Mouse (Mus musculus) layer of hippocampus, adult 9-11 months (tissue): ENCODE results near the gene Ttf1.
A peak's percentile ranks its signal among the peaks of the same experiment; 100 is the strongest.
"Not testable (repeated sequence)": the region's sequence is repeated elsewhere in the genome, so short reads cannot be mapped to it uniquely, and the experiment has no call there.

ENCODE experiments used
- DNase-seq: peaks from one replicate; pipeline ENCODE4 v3.0.0; 2022

The Ttf1 gene

DNA sequence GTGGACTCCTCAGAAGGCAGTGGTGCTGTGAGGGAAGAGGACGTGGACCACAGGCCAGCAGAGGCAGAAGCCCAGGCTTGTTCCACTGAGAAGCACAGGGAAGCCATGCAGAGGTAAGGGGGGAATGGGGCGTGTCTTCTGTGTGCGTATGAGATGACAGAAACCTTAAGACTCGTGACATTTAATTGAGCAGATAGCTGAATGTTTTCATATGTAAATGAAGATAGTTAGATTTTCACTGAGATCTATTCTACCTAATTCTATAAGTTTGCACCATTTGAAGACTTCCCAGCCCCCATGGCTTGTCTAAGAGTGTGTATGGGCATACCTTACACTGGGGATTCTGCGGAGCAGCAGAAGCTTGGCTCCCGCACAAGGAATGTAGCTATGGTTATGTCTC, 5.7 kb downstream of the Ttf1 start:
- no peak for DNase-seq

DNA sequence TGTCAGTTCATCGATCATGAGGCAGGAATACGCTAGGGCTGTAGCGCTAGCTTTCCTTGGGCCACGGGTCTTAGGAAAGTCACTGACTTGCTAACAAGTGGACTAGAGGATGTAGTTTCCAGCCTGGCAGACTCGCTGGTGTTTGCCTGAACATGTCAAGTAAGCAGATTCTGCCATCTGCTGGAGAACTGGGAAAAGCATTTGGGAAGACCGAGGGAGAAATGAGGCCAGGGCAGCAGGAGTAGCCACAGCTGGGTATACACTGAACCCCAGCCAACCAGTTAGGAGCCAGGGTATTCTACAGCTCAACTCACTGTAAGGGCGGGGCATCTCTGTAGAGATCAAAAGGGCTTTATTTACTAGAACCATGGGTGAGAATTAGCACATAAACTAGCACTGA, 6.3 kb downstream of the Ttf1 start:
- DNase-seq, result no peak

DNA sequence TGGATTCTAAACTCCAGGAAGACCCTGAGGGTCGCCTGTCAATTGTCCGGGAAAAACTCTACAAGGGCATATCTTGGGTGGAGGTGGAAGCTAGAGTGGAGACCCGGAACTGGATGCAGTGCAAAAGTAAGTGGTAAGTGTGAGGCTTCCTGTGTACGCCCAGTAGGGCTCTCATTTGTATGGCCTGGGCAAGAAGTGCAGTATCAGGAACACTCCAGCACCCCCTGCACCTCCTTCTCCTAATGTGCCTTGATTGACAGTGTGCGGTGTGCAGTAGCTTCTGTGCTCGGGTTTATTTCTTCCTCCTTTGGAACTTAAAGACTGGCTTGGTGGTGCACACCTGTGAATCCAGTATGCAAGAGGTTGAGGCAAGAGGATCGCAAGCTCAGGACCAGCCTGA, 14.6 kb downstream of the Ttf1 start:
- no peak for DNase-seq

DNA sequence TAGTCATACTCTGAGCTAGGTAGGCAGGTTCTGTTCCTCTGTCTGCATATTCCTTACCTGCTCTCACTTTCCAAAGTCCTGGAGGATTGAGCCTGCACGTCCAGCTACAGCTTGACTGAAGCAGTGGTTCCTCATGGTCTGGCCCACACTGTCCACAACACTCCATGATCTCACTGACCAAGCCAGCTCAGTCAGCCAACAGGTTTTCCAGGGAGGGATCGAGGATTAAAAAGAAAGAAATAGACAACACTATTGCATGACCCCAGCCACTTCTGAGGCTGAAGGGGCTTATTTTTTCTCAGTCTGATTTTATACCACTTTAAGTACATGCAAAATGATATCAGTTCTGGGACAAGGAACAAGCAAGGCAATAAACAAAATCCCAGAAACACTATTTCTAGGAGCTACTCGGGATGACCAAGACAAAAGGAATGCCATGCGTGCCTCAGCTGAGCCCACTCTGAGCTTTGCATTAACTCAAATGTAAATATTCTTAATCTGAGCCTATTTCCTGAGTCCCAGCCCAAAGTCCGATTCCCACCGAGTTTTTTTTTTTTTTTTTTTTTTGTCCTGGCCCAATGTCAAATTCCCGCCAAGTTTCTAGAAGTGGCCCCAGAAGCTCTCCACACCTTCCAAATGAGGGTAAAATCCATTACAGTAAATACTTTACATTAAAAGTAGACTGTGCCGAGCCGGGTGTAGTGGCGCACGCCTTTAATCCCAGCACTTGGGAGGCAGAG, 15.4 kb downstream of the Ttf1 start:
- DNase-seq, result no peak

DNA sequence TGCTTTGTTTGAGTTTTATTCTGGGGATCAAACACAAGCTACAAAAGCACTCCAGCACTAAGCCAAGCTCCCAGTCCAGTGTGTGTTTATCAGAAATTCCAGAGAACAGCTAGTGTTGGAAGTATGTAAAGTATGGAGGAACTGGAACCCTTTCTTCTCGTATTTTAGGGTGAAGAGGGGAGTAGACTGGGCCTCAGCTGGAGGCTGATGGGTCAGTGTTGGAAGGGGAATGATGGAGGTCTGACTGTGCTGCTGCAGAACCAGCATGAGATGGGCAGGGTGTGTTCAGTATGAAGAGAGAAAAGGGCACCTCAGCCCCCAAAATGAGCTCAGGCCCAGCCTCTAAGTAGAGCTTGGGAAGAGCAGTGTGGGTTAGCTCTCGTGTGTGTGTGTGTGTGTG, 16.2 kb downstream of the Ttf1 start:
- no peak for DNase-seq

DNA sequence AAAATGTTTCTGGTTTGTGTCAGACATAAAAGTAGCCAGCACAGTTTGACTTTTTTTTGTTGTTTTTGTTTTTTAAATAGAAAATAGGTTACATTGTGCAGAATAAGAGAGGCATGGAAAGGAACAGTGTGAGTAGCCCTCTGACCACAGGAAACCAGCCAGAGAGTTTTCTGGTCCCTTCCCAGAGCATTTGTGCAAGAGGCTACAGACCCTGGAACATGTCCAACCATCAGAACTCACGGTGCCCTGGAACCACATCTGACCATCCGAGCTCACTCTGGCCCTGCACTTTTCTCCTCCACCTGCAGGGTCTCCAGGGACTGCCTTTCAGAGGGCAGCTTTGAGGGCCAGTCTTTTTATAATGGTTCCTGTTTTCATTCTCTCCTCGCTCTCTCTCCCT, 21.9 kb downstream of the Ttf1 start:
- DNase-seq, result no peak

DNA sequence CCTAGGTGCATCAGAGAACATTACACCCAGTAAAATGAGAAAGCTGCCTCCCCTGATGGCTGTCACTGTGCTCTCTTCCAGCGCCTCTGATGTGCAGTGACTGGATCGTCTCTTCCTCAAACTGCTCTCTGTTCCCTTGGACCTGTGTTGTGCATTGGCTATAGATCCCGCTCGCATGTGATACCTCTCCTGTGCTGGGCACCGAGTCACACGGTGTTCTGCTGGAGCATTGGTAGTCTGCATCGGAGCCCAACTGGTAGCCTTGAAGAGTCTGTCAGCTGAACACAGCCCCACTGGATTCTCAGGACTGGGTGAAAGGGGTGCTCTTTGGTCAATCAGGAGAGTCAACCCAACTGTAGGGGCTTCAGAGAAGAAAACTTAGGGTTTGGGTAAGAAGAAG, 26.0 kb downstream of the Ttf1 start:
- DNase-seq, result no peak

DNA sequence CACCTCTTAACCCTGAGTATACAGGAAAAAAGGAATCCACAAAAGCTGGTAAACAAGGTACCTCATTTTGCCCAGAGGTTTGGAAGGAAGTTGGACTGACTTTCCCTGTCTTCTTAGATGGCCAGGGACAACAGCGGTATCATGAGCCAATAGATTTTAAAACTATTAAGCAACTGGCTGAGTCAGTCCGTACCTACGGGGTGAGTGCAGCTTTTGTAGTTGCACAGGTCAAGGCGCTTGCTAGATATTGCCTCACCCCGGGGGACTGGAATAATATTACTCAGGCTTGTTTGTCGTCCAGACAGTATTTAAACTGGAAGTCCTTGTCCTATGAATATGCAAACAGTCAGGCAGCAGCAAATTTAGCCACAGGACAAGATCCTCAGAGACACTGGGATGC, 29.2 kb downstream of the Ttf1 start:
- not testable (repeated sequence) for DNase-seq

DNA sequence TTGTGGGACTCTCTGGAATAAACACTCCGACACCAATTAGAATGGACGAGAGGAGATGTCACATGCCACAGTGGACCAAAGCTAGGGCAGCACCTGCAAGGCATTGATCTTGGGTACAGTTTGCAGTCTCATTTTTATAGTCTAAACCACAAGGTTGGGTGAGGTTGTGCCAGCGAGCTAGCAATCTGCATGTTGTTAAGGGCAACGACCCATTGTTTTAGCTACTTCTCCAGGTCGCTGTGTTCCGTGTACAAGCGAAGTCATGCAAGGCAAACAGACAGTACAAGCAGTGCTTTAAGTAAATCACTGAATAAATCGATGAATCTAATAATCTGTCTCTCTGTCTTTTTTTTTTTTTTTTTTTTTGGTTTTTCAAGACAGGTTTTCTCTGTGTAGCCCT, 35.6 kb downstream of the Ttf1 start:
- no peak for DNase-seq

DNA sequence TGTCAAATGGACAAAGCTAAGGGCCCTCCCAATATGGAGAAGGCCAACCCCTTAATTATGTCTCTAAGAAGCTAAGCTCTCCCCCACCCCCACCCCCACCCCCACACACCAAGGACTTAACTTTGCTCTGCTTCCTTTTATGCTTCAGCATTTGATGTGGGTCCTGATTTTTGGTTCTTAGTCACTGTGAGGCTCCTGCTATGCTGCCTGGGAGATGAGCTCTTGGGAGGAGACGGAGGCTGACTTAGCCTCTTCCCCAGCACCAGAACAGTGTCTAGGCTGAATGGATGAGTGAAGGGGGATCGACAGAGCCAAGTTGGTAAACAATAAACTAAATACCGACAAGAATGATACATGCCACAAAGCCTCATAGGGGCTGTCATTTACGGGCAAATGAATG, 36.7 kb downstream of the Ttf1 start:
- no peak for DNase-seq

DNA sequence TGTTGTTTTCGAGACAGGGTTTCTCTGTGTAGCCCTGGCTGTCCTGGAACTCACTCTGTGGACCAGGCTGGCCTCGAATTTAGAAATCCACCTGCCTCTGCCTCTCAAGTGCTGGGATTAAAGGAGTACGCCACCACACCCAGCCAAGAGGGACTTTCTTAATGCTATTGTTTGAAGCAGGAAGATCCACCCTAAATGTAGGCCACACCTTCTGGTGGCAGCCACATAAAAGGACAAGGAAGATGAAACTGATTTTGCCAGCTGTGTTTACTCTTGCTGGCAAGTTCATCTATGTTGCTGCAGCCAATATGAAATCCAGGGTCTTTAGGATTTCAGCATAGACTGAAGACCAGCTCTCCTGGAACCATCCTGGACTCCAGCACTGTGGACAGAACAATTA, 37.4 kb downstream of the Ttf1 start:
- DNase-seq, result no peak

DNA sequence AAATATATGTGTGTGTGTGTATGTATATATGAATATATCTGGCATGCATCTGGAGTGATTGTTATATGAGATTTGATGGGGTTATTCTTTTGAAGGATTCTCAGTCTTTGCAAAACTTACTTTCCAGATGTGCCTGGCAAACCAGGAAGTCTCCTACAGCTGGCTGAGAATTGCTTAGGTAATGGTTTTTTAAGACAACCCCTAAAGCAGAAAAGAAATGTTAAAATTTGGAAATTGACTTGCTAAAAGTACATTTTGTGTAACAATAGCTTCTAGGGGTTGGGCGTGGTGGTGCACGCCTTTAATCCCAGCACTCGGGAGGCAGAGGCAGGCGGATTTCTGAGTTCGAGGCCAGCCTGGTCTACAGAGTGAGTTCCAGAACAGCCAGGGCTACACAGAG, 37.9 kb downstream of the Ttf1 start:
- not testable (repeated sequence) for DNase-seq

DNA sequence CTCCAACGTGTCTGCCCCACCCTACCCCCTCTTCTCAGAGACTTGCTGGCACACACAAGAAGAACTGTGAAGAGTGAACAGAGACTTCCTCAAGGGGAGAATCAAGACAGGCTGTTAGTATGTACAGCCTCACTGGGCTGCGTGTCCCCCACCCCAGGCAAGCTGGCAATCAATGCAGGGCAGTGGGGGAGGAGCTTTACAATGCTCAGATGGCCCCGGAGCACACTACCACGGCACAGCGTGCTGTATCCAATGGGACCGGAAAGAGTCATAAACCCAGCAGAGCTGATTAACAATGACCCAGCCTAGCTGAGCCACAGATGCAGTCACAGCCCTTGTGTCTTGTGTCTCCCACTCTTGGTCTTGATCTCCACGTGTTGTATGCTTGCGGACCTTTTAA, 38.7 kb downstream of the Ttf1 start:
- no peak for DNase-seq

DNA sequence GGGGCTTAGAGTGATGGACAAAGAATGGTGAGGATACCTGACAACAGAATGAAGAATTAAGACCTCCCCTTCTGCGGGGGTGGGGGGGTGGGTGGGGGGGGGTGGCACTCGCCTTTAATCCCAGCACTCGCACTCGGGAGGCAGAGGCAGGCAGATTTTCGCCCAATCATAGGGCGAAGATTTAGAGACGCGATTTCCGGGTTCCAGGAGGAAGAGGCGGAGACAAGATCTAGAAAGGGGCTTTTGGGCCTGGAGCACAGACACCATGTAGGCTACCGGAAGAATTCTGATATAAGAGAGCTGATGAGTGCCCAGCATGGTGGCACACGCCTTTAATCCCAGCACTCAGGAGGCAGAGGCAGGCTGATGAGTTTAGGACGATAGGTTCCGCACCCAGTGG, 39.6 kb downstream of the Ttf1 start:
- no peak for DNase-seq

DNA sequence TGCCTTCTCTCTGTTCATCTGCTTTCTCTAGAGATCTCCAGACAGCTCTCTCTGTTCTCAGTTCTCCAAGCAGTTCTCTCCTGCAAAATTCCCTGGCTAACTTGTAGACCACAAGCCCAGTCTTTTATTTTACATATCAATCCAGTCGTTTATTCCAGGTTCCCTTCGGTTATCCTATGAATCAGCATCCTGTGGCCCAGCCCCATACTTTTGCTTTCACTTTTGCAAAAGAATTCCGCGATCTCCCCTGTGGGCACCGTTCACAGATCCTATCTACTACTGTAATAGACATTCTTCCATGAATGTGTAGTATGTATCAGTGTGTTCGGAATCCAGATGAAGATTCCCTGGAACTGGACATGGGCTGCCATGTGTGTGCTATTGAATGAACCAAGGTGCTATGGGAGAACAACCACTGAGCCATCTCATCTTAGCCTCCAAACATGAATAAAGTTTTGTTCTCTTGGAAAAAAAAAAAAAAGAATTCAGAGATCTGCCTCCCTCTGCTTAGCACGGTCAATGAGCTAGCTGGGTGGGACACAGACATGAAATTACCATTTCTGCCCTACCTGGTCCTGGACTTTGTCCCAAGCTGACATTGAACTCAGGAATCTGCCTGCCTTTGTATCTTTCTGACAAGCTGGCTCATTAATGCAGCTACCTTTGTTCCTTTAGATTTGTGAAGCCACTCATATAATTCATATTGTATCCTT, 40.9 kb downstream of the Ttf1 start:
- no peak for DNase-seq

DNA sequence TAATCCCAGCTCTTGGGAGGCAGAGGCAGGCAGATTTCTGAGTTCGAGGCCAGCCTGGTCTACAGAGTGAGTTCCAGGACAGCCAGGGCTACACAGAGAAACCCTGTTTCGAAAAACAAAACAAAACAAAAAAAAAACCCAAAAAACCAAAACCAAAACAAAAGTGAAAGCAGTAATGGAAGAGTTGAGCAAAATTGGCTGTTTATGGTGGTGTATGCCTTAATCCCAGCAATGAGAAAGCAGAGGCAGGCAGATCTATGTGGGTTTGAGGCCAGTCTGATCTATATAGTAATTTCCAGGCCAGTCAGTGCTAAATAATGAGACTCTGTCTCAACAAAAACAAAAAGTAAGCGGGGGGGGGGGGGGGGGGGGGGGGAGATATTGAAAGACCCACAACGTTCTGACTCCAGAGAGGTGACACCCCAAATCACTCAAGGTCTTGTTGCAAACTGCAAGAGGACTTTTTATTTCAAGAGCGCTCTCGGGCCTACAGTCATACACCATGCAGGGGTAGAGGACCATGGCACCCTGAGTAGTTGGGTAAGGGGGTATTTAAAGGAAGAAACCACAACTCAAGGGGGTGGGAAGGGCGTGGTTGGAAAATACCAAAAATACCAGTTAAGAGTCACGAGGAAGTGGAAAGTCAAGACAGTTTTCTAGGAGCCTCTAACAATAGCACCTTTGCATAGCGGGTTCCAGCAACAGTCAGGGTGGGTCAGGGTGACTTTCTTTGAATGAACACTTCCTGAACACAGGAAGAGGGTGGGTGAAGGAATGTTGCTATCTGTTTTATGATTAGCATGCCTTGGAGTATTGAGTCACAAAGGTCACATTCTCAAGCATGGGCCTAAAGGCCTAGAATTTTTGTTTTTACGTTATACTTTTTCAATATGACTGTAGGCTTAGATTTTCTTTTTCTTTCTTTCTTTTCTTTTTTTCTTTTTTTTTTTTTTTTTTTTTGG, 42.6 kb downstream of the Ttf1 start:
- DNase-seq, result not testable (repeated sequence)

DNA sequence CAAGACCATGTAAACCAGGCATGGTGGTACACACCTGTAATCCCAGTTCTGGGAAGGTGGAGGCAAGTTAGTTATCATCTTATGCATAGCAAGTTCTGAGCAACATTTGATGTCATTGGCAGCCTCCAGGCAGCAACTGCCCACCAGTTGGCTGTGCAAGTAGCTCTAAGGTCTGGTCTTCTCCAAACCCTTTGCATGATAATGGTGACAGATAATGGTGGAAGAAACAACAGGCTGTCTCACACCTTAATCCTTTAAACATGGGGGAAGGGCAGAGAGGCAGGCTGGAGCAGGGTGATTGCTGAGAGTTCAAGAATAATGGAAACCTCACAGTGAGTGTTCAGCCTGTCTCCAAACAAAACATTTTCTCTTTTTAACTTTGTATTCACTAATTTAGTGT, 60.9 kb downstream of the Ttf1 start:
- DNase-seq, result no peak

DNA sequence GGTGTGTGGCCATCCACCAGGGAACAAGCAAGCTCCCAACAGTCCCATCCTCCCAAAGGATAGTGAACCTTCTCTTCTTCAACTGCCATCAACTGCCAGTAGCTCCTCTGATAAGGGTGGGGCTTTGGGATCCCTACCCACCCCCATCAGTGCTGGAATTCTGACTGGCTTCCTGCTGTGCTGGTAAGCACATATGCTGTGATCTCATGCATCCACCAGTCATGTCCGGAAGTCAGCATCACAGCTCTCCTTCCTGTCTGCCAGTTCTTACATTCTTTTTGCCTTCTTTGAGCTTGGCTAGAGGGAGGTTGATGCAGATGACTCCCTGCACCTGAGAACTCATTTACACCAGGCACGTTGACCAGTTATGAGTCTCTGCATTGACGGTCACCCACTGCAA, 62.4 kb downstream of the Ttf1 start:
- no peak for DNase-seq

DNA sequence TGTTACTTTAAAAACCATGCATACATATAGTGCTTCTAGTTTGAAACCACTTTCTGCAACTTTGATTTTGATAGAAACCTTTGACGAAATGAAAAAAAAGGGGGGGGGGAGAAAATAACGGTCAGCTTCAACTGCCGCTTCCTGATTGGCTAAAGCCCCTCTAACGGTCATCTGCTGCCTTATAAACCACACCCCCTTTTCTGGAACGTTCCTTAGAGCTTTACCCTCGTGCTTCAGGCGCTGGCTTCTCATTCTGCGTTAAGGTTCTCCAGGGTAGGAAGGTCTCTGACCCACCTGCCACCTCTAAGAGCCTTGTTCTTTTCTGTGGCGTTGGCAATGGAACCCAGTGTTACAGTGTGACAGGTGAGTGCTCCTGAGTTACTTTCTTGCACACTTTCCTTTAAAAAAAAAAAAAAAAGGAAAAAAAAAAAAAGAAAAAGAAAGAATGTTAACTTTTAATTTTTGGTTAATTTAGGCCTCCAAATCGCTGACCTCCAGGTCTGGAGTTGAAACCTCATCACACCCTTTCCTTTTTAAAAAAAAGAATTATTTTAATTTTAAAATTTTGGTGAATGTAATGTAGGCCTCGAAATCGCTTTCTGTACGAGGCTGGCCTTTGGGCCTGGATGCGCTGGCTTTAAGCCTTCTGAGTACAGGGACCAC, 64.0 kb downstream of the Ttf1 start, which contains the start of gene Setx:
Setx (plus strand) TSS at position 275 of the 663 bp plus-strand sequence.
- no peak for DNase-seq

DNA sequence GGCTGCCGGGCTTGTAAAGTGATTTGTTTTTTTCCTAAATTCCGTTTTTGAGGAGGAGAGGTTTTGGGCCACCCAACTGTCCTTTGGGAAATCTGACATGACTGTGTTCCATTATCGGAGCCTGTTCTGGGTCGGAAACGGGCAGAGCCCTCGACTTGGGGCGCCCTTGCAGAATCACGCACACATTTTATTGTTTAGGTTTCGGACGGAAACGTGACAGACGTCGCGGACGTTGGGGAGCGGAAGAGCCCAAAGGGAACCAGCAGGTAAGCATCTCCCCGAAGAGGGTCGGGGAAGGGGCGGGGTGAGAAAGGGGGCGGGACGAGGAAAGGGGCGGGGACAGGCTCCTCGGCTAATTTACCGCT, 64.5 kb downstream of the Ttf1 start:
- DNase-seq, result no peak

DNA sequence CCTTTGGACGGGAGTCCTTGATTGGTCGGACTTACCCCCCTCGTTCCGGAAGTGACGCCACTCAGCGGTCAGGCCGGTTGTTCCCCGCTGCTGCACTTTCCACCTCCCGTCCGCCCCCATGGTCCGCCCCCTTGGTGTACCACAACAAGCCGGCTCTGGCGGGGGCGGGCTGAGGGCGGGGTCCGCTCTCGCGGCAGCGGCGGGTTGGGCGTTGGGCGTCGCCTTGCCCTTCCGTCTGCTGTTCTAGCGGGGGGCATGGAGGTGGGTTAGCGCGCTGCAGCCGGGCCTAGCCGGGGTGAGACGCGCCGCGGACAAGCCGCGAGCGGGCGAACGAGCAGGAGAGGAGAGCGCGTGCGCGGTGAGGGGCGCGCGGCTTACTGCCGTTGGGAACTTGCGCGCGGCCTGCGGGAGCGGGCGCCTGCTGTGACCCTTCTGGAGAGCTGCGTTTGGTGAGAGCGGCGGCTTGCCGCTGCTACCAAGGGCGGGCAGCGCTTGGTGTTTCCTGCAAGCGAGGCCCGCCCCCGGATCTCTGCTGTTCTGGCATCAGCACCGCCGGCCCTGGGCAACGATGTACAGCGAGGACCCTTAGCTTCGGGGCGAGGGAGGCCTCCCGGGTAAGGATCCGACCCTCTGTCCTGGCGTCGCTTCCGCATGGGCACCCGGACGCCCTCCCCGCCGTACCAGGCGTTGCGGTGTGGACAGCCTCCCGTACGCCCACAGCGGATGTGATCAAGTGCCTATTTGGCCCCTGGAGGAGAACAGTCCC, 65.1 kb downstream of the Ttf1 start:
- DNase-seq, result peak; percentile 98
